Mouse (Mus musculus) ES-Bruce4 (cell line): Measurements from ENCODE around the gene Map3k10. TPM values are rescaled to one million over a fixed set of nuclear protein-coding genes. Genes with fewer than 3 reads are reported as not detected.

Source experiments
- H3K27ac ChIP-seq: 2 replicates; pipeline ENCODE4 v1.5.1; 2012; ENCODE audit warnings: low read length, inconsistent platforms; ENCODE audit not compliant: insufficient read depth
- H3K27me3 ChIP-seq: 2 replicates; pipeline ENCODE4 v1.6.1; 2012; ENCODE audit warnings: mild to moderate bottlenecking, low read length, inconsistent platforms; ENCODE audit not compliant: control insufficient read depth, poor library complexity, insufficient read depth, severe bottlenecking
- H3K36me3 ChIP-seq: 2 replicates; pipeline ENCODE4 v1.6.1; 2012; ENCODE audit warnings: inconsistent platforms, mild to moderate bottlenecking, low read length, moderate library complexity; ENCODE audit not compliant: control insufficient read depth, poor library complexity, insufficient read depth, severe bottlenecking
- H3K4me1 ChIP-seq: one replicate; pipeline ENCODE4 v1.8.1; 2011; ENCODE audit warnings: low read length; ENCODE audit not compliant: control insufficient read depth, insufficient read depth
- H3K4me3 ChIP-seq: 2 replicates; pipeline ENCODE4 v1.5.1; 2011; ENCODE audit warnings: low read depth, mild to moderate bottlenecking, low read length
- H3K9ac ChIP-seq: 2 replicates; pipeline ENCODE4 v1.6.1; 2012; ENCODE audit warnings: low read depth, mild to moderate bottlenecking, inconsistent platforms; ENCODE audit not compliant: poor library complexity, severe bottlenecking
- H3K9me3 ChIP-seq: replicated peaks from 2 replicates; pipeline ENCODE4 v1.6.1; 2012; ENCODE audit warnings: mild to moderate bottlenecking, low read length, inconsistent platforms; ENCODE audit not compliant: control insufficient read depth, poor library complexity, insufficient read depth, severe bottlenecking
- CTCF ChIP-seq: IDR thresholded peaks from one replicate; pipeline ENCODE4 v1.8.1; 2011; ENCODE audit warnings: low read depth, low read length
- EP300 ChIP-seq: IDR thresholded peaks from 2 replicates; pipeline ENCODE4 v1.6.1; 2011; ENCODE audit warnings: low read depth, low read length; ENCODE audit not compliant: insufficient read depth
- POLR2A ChIP-seq: IDR thresholded peaks from one replicate; pipeline ENCODE4 v1.8.1; 2011; ENCODE audit warnings: low read length; ENCODE audit not compliant: insufficient read depth
- polyA plus RNA-seq: library from polyadenylated mRNA; stranded (reverse); fragments of >200 nt; gene quantifications from 2 replicates; pipeline ENCODE4 v1.2.4, GENCODE M21; 2011; ENCODE audit warnings: low read depth; ENCODE audit not compliant: missing spikeins, insufficient read depth, insufficient read length

Gene Map3k10
- polyA plus RNA-seq, 1 experiment = 13.5 TPM

DNA sequence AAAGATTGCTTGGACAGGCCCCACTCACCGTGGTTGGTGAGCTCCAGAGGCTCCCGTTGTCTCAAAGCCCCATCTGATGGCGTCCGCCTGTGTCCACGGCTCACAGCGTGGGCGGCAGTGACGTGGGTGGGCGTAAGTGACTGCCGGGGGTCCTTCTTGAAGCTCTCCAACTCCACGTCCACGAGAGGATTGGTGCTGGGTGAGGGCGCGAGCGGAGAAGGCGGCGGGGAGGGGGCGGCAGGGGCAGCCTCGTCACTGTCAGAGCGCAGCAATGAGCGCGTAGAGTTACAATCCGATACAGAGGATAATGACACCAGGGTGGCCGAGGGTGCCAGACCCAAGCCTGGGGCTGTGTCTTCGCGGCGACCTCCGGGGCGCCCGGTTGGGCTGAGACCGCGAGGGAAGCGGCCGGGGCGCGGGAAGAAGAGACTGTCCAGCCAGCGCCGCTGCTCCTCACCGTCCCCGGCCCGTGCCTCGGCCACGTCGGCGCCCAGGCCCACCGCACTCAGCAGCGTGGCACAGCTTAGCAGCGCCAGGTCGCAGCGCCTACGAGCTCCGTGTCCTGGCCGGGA is 16.5 kb downstream of the Map3k10 start:
- Histone ChIP-seq H3K4me3 (peak overlapping the region; percentile 45), H3K36me3 (no peaks in the 10 kb centered on the region), H3K4me1 (no peaks in the 10 kb centered on the region), H3K27me3 (0 out of 2 replicates have a peak, but pooled peaks cover 3% of the 10 kb centered on the region), H3K27ac (no peak overlapping the region), H3K9me3 (no peaks in the 10 kb centered on the region), H3K9ac (peak overlapping the region; percentile 59)
- no peak for TF ChIP-seq EP300
- no peak for TF ChIP-seq CTCF
- TF ChIP-seq POLR2A = no peak

DNA sequence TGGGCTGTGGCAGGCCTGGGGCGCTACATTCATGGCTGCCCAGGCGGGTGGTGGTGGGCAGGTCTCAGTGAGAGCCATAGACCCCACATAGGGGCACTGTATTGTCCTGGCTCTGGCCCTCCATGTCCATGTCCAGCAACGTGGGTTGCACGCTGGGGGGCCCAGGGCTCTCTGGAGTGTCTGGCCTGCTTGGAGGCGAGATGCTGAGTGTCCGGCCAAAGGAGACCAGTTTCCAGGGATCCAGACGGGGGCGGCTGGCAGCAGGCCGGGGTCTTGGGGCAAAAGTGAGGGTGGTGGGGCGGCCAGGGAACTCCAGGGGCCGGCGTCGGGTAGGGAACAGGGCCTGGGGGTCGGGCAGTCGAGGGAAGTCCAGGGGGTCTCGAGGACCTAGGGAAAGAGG is 17.8 kb downstream of the Map3k10 start:
- TF ChIP-seq CTCF = no peak
- no peak for TF ChIP-seq POLR2A
- no peak for TF ChIP-seq EP300
- Histone ChIP-seq H3K27me3 (0 out of 2 replicates have a peak, but pooled peaks cover 3% of the 10 kb centered on the region), H3K36me3 (no peaks in the 10 kb centered on the region), H3K4me1 (no peaks in the 10 kb centered on the region), H3K27ac (no peak overlapping the region), H3K9ac (no peak overlapping the region), H3K9me3 (no peaks in the 10 kb centered on the region), H3K4me3 (no peak overlapping the region)

DNA sequence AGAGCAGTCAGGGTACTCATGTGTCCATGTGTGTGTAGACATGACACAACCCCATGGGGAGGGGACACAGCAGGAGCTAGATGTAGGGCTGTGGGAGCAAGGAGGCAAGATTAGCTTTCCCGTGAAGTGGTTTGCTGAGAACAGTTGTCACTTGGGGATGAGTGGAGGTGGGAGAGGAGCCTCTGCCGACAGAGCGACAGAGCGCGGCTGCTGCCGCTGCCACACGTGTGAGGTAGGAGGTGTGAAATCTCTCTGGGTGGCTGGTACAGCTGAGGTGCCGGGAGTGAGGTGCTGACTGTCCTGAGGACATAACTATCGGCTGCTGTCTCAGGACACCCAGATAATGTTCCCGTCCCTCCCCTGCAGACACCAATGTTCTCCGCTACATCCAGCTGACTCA is 18.9 kb downstream of the Map3k10 start:
- Histone ChIP-seq H3K9me3 (no peaks in the 10 kb centered on the region), H3K4me1 (no peaks in the 10 kb centered on the region), H3K9ac (no peak overlapping the region), H3K27ac (no peak overlapping the region), H3K27me3 (0 out of 2 replicates have a peak, but pooled peaks cover 3% of the 10 kb centered on the region), H3K4me3 (no peak overlapping the region), H3K36me3 (no peaks in the 10 kb centered on the region)
- no peak for TF ChIP-seq EP300
- TF ChIP-seq CTCF = no peak
- no peak for TF ChIP-seq POLR2A

DNA sequence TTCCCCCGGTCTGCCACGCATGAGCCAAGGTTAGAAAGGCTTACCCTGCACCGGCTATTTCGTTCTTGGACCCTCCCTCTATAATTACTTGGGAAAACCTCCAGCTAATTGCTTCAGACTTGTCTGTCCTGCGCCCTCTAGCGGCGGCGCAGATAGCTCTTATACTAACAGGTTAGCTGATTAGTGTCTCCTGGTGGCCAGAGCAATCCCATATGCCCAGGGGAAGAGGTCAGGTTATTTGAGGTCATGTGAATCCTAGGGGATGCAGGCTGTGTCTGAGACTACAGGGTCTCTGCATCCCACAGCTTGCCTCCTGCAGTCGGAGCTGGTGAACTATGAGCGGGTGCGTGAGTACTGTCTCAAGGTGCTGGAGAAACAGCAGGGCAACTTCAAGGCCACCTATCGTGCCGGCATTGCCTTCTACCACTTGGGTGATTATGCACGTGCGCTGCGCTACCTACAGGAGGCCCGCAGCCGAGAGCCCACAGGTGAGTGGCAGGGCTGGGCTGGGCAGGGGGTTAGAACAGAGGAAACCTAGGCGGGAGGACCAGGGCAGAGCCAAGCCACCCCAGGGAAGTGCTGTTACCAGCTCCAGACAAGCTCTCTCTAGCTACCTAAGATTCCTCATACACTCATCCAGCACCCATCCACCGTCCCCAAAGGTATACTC is 19.7 kb downstream of the Map3k10 start:
- Histone ChIP-seq H3K4me3 (no peak overlapping the region), H3K9ac (no peak overlapping the region), H3K4me1 (no peaks in the 10 kb centered on the region), H3K9me3 (no peaks in the 10 kb centered on the region), H3K27me3 (0 out of 2 replicates have a peak, but pooled peaks cover 3% of the 10 kb centered on the region), H3K27ac (no peak overlapping the region), H3K36me3 (no peaks in the 10 kb centered on the region)
- no peak for TF ChIP-seq POLR2A
- peak; percentile 54 for TF ChIP-seq CTCF

DNA sequence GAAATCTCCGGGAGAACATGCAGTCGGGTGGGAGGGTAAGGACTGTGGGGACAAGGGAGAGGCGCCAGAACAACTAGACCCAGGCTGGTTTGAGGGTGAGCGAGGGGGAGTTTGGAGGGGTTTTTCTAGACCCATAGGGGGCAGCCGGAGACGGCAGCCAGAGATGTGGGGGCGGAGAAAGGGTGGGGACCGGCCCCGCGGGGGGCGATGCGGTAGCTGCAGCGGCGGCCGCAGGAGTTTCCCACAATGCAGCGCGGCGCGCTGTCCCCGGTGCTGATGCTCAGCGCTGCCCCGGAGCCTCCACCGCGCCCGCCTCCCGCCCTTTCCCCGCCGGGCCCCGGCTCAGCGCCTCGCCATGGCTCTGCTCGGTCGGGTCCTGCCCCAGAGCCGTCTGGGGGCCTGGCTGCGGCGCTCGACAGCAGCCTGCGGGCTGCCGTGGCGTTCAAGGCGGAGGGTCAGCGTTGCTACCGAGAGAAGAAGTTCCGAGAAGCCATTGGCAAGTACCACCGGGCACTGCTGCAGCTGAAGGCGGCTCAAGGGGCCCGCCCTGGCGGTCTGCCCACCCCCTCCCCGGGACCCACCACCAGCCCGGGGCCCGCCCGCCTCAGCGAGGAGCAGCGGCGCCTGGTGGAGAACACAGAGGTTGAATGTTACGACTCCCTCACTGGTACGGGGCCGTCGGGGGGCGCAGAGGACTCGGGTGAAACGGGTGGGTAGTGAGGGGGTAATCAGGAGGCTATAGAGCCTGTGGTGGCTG is 20.5 kb downstream of the Map3k10 start, which contains the start of gene Ttc9b:
Ttc9b (plus strand) TSS at position 235 of the 757 bp plus-strand sequence.
- Histone ChIP-seq H3K36me3 (no peaks in the 10 kb centered on the region), H3K27ac (no peak within 1 kb of the TSS), H3K9me3 (no peaks in the 10 kb centered on the region), H3K4me3 (peak within 1 kb of the TSS; percentile 45), H3K4me1 (no peaks in the 10 kb centered on the region), H3K27me3 (0 out of 2 replicates have a peak, but pooled peaks cover 3% of the 10 kb centered on the region), H3K9ac (no peak within 1 kb of the TSS)
- TF ChIP-seq CTCF = peak; percentile 28
- TF ChIP-seq POLR2A = no peak
- TF ChIP-seq EP300 = 0 out of 2 replicates have a peak, but pooled peaks have one; percentile 26

DNA sequence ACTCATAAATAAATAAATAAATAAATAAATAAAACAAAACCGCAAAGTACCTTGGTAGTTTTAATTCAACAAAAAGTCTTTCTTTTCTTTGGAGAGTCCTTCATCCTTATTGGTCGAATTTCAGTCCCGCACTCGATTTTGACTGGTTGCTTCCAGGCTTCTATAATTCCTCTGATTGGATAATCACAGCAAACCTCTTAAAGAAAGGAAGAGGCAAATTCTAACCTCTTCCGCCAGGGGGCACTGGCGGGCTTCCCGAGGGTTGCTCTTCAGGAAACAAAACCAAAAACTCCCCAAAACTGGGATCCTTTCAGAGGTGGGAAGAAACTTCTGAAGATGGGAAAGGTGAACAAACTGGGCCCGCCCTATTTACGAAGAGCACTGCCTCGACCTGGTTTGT is 23.4 kb downstream of the Map3k10 start:
- Histone ChIP-seq H3K27me3 (no peaks in the 10 kb centered on the region), H3K4me3 (peak overlapping the region; percentile 51), H3K36me3 (no peaks in the 10 kb centered on the region), H3K9me3 (no peaks in the 10 kb centered on the region), H3K27ac (no peak overlapping the region), H3K4me1 (no peaks in the 10 kb centered on the region), H3K9ac (no peak overlapping the region; the same call in 1 of the 2 replicates)
- TF ChIP-seq CTCF (peak; percentile 65), POLR2A (no peak)
